Mouse (Mus musculus): ENCODE measurements around the gene Gtpbp8.

The Gtpbp8 gene

DNA sequence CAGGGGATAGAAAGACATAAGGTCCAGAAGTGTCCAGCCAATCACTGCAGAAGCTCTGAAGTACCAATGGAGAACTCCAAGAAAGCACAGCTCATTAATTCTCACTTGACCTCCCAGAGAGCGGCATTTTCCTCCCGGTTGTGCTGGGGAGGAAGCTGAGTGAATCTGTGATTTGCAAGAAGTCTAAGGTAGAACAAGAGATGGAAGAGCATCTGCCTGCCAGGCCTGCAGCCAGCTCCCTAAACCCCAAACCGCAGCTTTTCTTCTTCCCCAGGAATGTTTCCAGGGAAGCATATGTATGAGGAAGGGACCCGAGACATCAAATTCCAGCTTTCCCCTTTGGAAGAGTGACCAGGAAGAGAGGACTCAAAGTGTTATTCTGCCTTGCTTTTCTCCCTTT, 57.7 kb downstream of the Gtpbp8 start:
- DNase-seq (ENCODE audit: low read depth, low spot score): no peak

DNA sequence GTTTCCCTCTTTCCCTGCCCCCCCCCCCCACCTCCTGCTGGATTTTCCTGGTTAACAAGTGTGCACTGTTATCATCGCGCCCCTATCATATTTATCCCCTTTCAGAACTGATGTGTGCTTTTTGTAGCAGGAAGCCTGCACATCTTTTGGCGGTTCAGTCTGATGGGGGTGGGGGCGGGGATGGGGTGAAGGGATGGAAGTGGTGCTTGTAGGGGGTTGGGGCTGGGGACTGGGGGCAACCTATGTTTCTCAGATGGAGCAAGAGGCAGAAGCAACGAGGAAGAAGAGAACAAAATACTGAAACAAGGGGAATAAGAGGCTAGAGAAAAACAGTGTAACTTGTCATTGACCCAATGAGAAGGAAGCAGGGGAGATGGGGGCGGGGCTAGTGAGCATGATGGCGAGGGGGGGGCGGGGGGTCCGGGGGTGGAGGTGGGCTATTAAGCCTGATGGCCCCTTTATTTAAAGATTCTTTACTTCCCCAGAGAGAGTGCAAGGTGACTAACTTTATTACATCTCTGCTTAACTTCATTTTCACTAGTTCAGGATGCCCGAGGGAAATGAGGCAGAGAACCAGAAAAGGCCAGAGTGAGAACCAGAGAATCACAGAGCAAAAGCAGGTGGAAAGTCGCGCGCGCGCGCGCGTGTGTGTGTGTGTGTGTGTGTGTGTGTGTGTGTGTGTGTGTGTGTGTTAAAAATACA, 58.3 kb downstream of the Gtpbp8 start:
- no peak for DNase-seq (ENCODE audit: low read depth, low spot score)

DNA sequence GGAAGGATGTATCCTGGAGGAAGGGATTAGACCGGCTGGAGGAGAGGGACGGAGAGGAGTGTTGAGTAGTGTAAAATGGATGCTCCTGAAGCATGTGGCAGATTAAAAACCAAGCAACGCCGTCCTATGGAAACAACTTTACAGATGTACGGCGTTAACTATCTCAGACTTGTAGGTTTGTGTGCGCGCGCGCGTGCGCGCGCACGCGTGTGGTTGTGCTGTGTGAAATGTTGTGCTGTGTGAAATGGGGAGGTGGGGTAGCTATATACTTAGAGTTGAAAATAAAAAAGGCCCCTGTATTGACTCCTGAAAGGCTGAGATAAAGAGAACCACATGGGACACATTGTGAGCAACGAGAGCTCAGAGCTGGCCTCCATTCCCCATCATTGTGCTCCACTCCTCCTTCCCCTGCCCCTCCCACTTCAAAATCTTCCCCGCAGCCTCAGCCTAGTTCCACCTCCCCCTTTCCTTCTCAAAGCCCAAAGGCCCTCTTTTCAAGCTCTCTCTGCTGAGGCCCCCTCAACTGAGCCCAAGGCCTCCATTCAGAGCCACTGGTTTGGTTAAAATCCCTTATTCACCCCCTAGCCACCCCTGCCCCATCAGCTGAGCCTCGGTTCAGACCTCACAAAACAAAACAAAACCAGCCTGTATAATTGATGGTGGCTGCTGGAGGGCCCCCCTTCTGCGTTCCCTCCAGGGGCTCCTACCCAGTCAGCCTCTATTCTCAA, 59.0 kb downstream of the Gtpbp8 start:
- DNase-seq (ENCODE audit: low read depth, low spot score): no peak

Data from skeletal muscle tissue, adult 2 months (tissue).